Mouse (Mus musculus) thymus, adult 2 months (tissue): ENCODE data around the gene Csgalnact2. TPM values are rescaled to one million over a fixed set of nuclear protein-coding genes. Genes with fewer than 3 reads are reported as not detected.

Experiments
- DNase-seq: peaks from one replicate; pipeline ENCODE4 v3.0.0; 2021
- H3K27ac ChIP-seq: fragments of 200-500 bp; 2 replicates; pipeline ENCODE4 v1.5.1; 2012; ENCODE audit warnings: low read length, control low read depth; ENCODE audit not compliant: control insufficient read depth, insufficient read depth
- H3K27me3 ChIP-seq: fragments of 200-500 bp; 2 replicates; pipeline ENCODE4 v1.6.1; 2012; ENCODE audit warnings: mild to moderate bottlenecking, low read length, moderate library complexity, mixed read lengths; ENCODE audit not compliant: control insufficient read depth, insufficient read depth
- H3K36me3 ChIP-seq: fragments of 200-500 bp; 2 replicates; pipeline ENCODE4 v1.6.1; 2012; ENCODE audit warnings: mild to moderate bottlenecking, low read length, moderate library complexity; ENCODE audit not compliant: control insufficient read depth, insufficient read depth
- H3K4me1 ChIP-seq: fragments of 200-500 bp; replicated peaks from 2 replicates; pipeline ENCODE4 v1.6.1; 2012; ENCODE audit warnings: low read length; ENCODE audit not compliant: control insufficient read depth, insufficient read depth
- H3K4me3 ChIP-seq: fragments of 200-500 bp; 2 replicates; pipeline ENCODE4 v1.5.1; 2012; ENCODE audit warnings: mild to moderate bottlenecking, low read length, control low read depth, moderate library complexity; ENCODE audit not compliant: control insufficient read depth, insufficient read depth
- CTCF ChIP-seq: fragments of 200-500 bp; IDR thresholded peaks from 2 replicates; pipeline ENCODE4 v1.5.1; 2012; ENCODE audit warnings: mild to moderate bottlenecking, control low read depth, low read length, moderate library complexity, borderline replicate concordance; ENCODE audit not compliant: control insufficient read depth, poor library complexity, insufficient read depth; ENCODE audit errors: extremely low read depth
- POLR2A ChIP-seq: fragments of 200-500 bp; IDR thresholded peaks from 2 replicates; pipeline ENCODE4 v1.6.1; 2012; ENCODE audit warnings: mild to moderate bottlenecking, low read length, control low read depth, moderate library complexity; ENCODE audit not compliant: control insufficient read depth, poor library complexity, insufficient read depth; ENCODE audit errors: extremely low read depth
- WGBS: fragments of 180-500 bp; shearing (Covaris S2); methylation state at CpG from one replicate; pipeline ENCODE4 v1.1.7; 2018; 5-methylcytosine and 5-hydroxymethylcytosine counted together
- polyA plus RNA-seq: library from polyadenylated mRNA; depleted of rRNA; stranded (reverse); fragments of >200 nt; gene quantifications from 2 replicates; pipeline ENCODE4 v1.2.3, GENCODE M21; 2012

Gene Csgalnact2
- polyA plus RNA-seq, 1 experiment: 2.6 TPM

- Histone ChIP-seq H3K27ac (no peak overlapping the region), H3K27me3 (no peaks in the 10 kb centered on the region), H3K4me3 (no peak overlapping the region), H3K36me3 (no peaks in the 10 kb centered on the region), H3K4me1 (no peaks in the 10 kb centered on the region)
- 90% methylated on average over 17 of the region's 17 CpGs for WGBS
- DNase-seq: no peak
- no peak for TF ChIP-seq CTCF
- no peak for TF ChIP-seq POLR2A
Observed at GRCm38 (mm10) chr6:118088750-118089440, 50.0 kb downstream of the Csgalnact2 start.

- Histone ChIP-seq H3K4me3 (no peak overlapping the region), H3K4me1 (no peaks in the 10 kb centered on the region), H3K27me3 (no peaks in the 10 kb centered on the region), H3K27ac (no peak overlapping the region), H3K36me3 (no peaks in the 10 kb centered on the region)
- peak; percentile 29 for DNase-seq
- WGBS: 57% methylated on average over 8 of the region's 8 CpGs
- TF ChIP-seq CTCF (no peak), POLR2A (no peak)
Observed at GRCm38 (mm10) chr6:118087955-118088354, 51.0 kb downstream of the Csgalnact2 start.

- WGBS: 95% methylated on average over 8 of the region's 8 CpGs
- TF ChIP-seq CTCF (no peak), POLR2A (no peak)
- Histone ChIP-seq H3K4me3 (no peak overlapping the region), H3K27me3 (no peaks in the 10 kb centered on the region), H3K27ac (no peak overlapping the region), H3K36me3 (no peaks in the 10 kb centered on the region), H3K4me1 (no peaks in the 10 kb centered on the region)
- DNase-seq: no peak
Observed at GRCm38 (mm10) chr6:118084596-118084995, 54.3 kb downstream of the Csgalnact2 start.

GRCm38 (mm10) chr6:118083608-118084007 lies 55.3 kb downstream of the Csgalnact2 start:
- Histone ChIP-seq H3K27ac (no peak overlapping the region), H3K27me3 (no peaks in the 10 kb centered on the region), H3K4me1 (no peaks in the 10 kb centered on the region), H3K4me3 (no peak overlapping the region), H3K36me3 (no peaks in the 10 kb centered on the region)
- TF ChIP-seq CTCF: no peak
- no peak for TF ChIP-seq POLR2A
- WGBS: 86% methylated on average over 6 of the region's 6 CpGs
- DNase-seq: no peak

- Histone ChIP-seq H3K4me3 (no peak overlapping the region), H3K27ac (no peak overlapping the region), H3K36me3 (no peaks in the 10 kb centered on the region), H3K27me3 (no peaks in the 10 kb centered on the region), H3K4me1 (no peaks in the 10 kb centered on the region)
- no peak for TF ChIP-seq POLR2A
- no peak for TF ChIP-seq CTCF
- WGBS: 94% methylated on average over 3 of the region's 3 CpGs
- no peak for DNase-seq
Observed at GRCm38 (mm10) chr6:118082384-118082783, 56.6 kb downstream of the Csgalnact2 start.

- H3K27ac ChIP-seq: no peak overlapping the region
- WGBS: 91% methylated on average over 4 of the region's 4 CpGs
- H3K4me1 ChIP-seq: no peaks in the 10 kb centered on the region
- no peaks in the 10 kb centered on the region for H3K27me3 ChIP-seq
- TF ChIP-seq POLR2A (no peak), CTCF (no peak)
- H3K36me3 ChIP-seq: no peaks in the 10 kb centered on the region
- no peak for DNase-seq
- no peak overlapping the region for H3K4me3 ChIP-seq
Observed at GRCm38 (mm10) chr6:118080711-118081110, 58.2 kb downstream of the Csgalnact2 start.

GRCm38 (mm10) chr6:118079762-118080465 lies 59.0 kb downstream of the Csgalnact2 start:
- WGBS: 92% methylated on average over 10 of the region's 10 CpGs

More at GRCm38 (mm10) chr6:118079762-118080465, 59.0 kb downstream of the Csgalnact2 start:
- H3K4me3 ChIP-seq: no peak overlapping the region
- H3K36me3 ChIP-seq: no peaks in the 10 kb centered on the region
- no peaks in the 10 kb centered on the region for H3K27me3 ChIP-seq
- H3K27ac ChIP-seq: no peak overlapping the region
- no peak for TF ChIP-seq POLR2A
- no peak for TF ChIP-seq CTCF
- no peaks in the 10 kb centered on the region for H3K4me1 ChIP-seq
- no peak for DNase-seq
